Mouse (Mus musculus) embryonic fibroblast, embryonic 13.5 days (primary cell): Measurements from ENCODE around the gene Tagln.

ENCODE experiments used
- CTCF ChIP-seq: IDR thresholded peaks from 2 replicates; pipeline ENCODE4 v1.5.1; 2011; ENCODE audit warnings: mild to moderate bottlenecking, control low read depth, low read length, moderate library complexity, borderline replicate concordance; ENCODE audit not compliant: insufficient read depth
- POLR2A ChIP-seq: IDR thresholded peaks from 2 replicates; pipeline ENCODE4 v1.6.1; 2011; ENCODE audit warnings: low read depth, mild to moderate bottlenecking, control low read depth, low read length, moderate library complexity

DNA sequence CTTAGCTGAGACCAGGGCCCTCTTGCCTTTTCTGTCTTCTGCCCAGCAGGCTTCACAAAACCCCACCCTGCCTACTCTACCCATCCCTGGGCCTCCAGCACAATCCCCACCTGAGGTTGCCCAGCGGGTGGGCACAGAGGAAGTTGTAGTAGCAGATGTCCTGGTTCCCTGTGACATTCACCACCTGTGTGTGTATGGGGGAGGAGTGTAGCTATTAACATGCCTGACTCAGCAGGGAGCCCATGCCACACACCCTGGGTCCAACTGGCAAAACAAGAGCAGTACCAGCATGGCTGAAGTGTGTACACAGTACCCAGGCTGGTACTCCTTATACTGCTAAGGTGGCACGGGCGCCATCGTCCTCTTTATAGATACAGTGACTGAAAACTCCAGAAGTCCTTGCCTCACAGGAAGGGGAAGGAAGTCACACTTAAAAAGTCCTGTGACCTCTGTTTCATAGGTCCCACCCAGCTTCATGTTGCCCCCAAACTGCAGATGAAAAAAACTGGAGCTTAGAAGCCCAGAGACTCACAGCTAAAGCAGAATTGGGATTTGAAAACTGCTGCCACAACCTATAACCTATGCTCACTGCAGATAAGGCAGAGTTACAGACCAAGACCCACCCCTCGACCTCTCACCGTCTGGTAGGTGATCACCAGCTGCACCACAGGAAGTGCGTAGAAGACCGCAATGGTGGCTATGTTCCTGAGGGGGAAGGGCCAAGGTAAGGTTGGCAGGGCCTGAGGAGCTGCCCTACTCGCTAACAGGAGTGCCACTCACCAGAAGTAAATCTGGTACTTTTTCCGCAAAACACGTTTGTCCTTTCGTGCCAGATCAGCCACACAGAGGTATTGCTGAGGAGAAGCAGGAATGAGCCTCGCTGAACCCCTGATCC is 8.9 kb upstream of the Tagln start:
- no peak for TF ChIP-seq POLR2A
- TF ChIP-seq CTCF: no peak
